Mouse (Mus musculus): Measurements from ENCODE around the gene Gm49368.

DNA sequence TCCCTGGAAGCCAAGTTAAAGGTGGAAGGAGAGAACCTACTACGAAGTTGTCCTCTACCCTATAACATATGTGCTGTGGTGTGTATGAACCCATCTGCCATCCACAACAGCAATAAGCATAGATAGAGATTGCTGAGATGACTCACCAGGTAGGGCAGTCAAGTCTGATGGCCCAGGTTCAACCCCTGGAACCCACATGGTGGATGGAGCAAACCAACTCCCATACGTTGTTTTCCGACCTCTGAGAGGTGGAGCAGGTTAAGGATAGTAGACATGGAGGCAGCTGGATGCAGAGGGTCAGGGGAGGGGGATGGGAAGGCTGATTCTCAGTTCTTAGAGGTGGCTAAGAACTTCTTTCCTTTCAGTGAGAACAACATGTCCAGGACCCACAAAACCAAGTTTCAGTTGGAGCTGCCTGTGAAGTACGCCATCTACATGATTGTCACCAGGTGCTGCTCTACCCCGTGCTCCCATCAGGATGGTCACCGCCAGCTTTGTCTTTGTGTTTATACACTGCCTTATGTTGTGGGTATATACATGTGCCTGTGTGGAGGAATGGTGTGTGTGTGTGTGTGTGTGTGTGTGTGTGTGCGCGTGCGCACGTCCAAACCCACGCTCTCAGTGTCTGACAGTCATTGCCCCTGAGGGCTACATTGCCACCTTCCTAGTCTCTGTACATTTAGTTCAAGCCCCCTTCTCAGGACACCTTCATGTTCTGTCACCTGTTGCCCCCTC lies 52.1 kb downstream of the Gm49368 start:
- TF ChIP-seq POLR2A (IDR thresholded peaks at IDR 0.05; ENCODE audit: extremely low read depth, insufficient read depth, low read length) (no peak), CTCF (IDR thresholded peaks at IDR 0.05; ENCODE audit: low read depth, low read length) (no peak)
